Mouse (Mus musculus) ovary, adult 2 months (tissue): Measurements from ENCODE around the gene Gm10228. TPM values are rescaled to one million over a fixed set of nuclear protein-coding genes. Genes with fewer than 3 reads are reported as not detected.

Experiments used
- polyA plus RNA-seq: library from polyadenylated mRNA; depleted of rRNA; stranded (reverse); fragments of >200 nt; gene quantifications from 2 replicates; pipeline ENCODE4 v1.2.3, GENCODE M21; 2012; rRNA removed

Gene Gm10228
- polyA plus RNA-seq: not detected in 2 replicates

GRCm38 (mm10) chr16:89041372-89041771 lies at the start of gene Gm10228:
TSS of gene Gm10228 (minus strand) at chr16:89041472.

GRCm38 (mm10) chr16:89063902-89064301 lies 22.6 kb upstream of the Gm10228 start, which contains the start of gene 1110025L11Rik:
TSS of gene 1110025L11Rik (minus strand) at chr16:89064002.

GRCm38 (mm10) chr16:89047783-89048182 lies 6.5 kb upstream of the Gm10228 start, which contains the start of gene Krtap6-5:
TSS of gene Krtap6-5 (minus strand) at chr16:89047883.

GRCm38 (mm10) chr16:89031399-89031798 lies 9.9 kb downstream of the Gm10228 start, which contains the start of gene Krtap6-1:
TSS of gene Krtap6-1 (plus strand) at chr16:89031699.

GRCm38 (mm10) chr16:89014984-89015383 lies 26.3 kb downstream of the Gm10228 start, which contains the start of gene Gm10229:
TSS of gene Gm10229 (plus strand) at chr16:89015284.

GRCm38 (mm10) chr16:89010659-89011058 lies 30.6 kb downstream of the Gm10228 start, which contains the start of gene Krtap22-2:
TSS of gene Krtap22-2 (minus strand) at chr16:89010759.

Other genes with a start within 250 kb of the Gm10228 start
- not detected in 2 replicates for gene Gm20741, start 229.3 kb downstream of the Gm10228 start, polyA plus RNA-seq
- not detected in 2 replicates for gene Krtap15, start 221.3 kb downstream of the Gm10228 start, polyA plus RNA-seq
- gene Krtap14, start 215.3 kb downstream of the Gm10228 start, polyA plus RNA-seq: not detected in 2 replicates
- gene Krtap19-1, start 172.1 kb downstream of the Gm10228 start, polyA plus RNA-seq: not detected in 2 replicates
- not detected in 2 replicates for gene Krtap19-2, start 167.2 kb downstream of the Gm10228 start, polyA plus RNA-seq
- gene Krtap19-3, start 163.4 kb downstream of the Gm10228 start, polyA plus RNA-seq: not detected in 2 replicates
- not detected in 2 replicates for gene Krtap19-4, start 156.4 kb downstream of the Gm10228 start, polyA plus RNA-seq
- not detected in 2 replicates for gene Krtap19-5, start 145.0 kb downstream of the Gm10228 start, polyA plus RNA-seq
- not detected in 2 replicates for gene Krtap19-9b, start 109.2 kb downstream of the Gm10228 start, polyA plus RNA-seq
- gene Krtap16-3, start 78.6 kb downstream of the Gm10228 start, polyA plus RNA-seq: not detected in 2 replicates
- gene Krtap22-2, start 30.7 kb downstream of the Gm10228 start, polyA plus RNA-seq: not detected in 2 replicates
- gene Gm10229, start 26.2 kb downstream of the Gm10228 start, polyA plus RNA-seq: not detected in 2 replicates
- gene Krtap6-1, start 9.8 kb downstream of the Gm10228 start, polyA plus RNA-seq: not detected in 2 replicates
- gene Krtap6-5, start 6.4 kb upstream of the Gm10228 start, polyA plus RNA-seq: not detected in 2 replicates
- gene 1110025L11Rik, start 22.5 kb upstream of the Gm10228 start, polyA plus RNA-seq: not detected in 2 replicates
- gene Krtap6-3, start 42.5 kb upstream of the Gm10228 start, polyA plus RNA-seq: not detected in 2 replicates
- not detected in 2 replicates for gene Gm6358, start 99.4 kb upstream of the Gm10228 start, polyA plus RNA-seq
- not detected in 2 replicates for gene Gm10061, start 109.6 kb upstream of the Gm10228 start, polyA plus RNA-seq
- gene Gm9789, start 116.5 kb upstream of the Gm10228 start, polyA plus RNA-seq: not detected in 2 replicates
- gene Gm7735, start 128.0 kb upstream of the Gm10228 start, polyA plus RNA-seq: not detected in 2 replicates
- gene 1110057P08Rik, start 133.3 kb upstream of the Gm10228 start, polyA plus RNA-seq: not detected in 2 replicates
- gene Krtap20-2, start 164.4 kb upstream of the Gm10228 start, polyA plus RNA-seq: not detected in 2 replicates